Mouse (Mus musculus): ENCODE results near the gene Ush2a.

DNA sequence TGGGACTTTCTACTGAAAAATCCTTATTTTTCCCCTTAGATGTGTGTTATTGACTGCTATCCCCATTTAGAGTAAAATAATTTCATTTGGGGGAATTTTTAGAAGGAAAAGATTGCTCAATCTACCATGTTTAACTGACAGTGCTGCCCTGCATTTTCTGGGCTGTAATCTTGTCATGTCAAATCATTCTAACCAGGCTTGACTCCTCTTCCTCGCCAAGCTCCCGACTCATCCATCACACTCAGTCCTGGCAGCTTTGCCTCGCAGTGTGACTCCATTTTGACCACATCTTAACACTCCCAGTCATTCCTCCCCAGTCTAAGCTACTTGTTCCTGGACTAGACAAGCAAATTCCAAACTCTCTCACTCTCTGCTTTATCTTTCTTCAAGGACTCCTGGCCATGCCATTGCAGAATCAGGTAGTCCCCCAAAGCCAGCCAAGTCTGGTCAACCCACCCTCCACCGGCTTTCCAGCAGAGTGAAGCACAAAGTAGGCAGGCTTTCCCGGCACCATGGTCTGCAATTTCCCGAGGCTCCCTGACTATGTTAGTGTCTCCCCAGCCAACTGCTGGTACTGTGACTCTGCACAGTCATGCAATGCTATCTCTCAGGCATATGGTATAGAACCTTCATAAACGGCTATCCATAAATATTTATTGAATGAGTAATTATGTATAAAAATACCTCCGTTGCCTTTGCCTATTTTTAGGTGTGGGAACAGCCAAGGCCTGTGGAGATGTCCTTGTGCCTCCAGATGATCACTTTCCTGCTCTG, 146.0 kb downstream of the Ush2a start:
- no peak for TF ChIP-seq POLR2A (IDR thresholded peaks at IDR 0.05; ENCODE audit: insufficient read length, low read depth)
- no peak for TF ChIP-seq MYOD1 (IDR thresholded peaks at IDR 0.05; ENCODE audit: control insufficient read depth in 1 of 3, insufficient read length in 2 of 3, low read depth in 2 of 3)
- TF ChIP-seq E2F4 (IDR thresholded peaks at IDR 0.05; ENCODE audit: insufficient read depth): no peak

Measured in myocyte (in vitro differentiated cells).